Mouse (Mus musculus) neural tube, embryonic 14.5 days (tissue): ENCODE measurements around the gene Fgd3. TPM values are rescaled to one million over a fixed set of nuclear protein-coding genes. Genes with fewer than 3 reads are reported as not detected.

Source experiments
- ATAC-seq: fragments of 200-750 bp; cut with Nextera tagmentation; 2 replicates; pipeline ENCODE4 v1.8.0; 2017; ENCODE audit warnings: low read depth, mild to moderate bottlenecking, moderate TSS enrichment, moderate library complexity
- H3K27ac ChIP-seq: fragments of 300-500 bp; sonication (generic); 2 replicates; pipeline ENCODE4 v1.5.1; 2014; ENCODE audit warnings: low read depth, mild to moderate bottlenecking, control low read depth, low read length, moderate library complexity, mixed read lengths
- H3K27me3 ChIP-seq: fragments of 300-500 bp; sonication (generic); 2 replicates; pipeline ENCODE4 v1.6.1; 2014; ENCODE audit warnings: low read length; ENCODE audit not compliant: control insufficient read depth, insufficient read depth
- H3K36me3 ChIP-seq: fragments of 300-500 bp; sonication (generic); 2 replicates; pipeline ENCODE4 v1.6.1; 2014; ENCODE audit warnings: low read length, mixed read lengths; ENCODE audit not compliant: control insufficient read depth, insufficient read depth
- H3K4me1 ChIP-seq: fragments of 300-500 bp; sonication (generic); 2 replicates; pipeline ENCODE4 v1.6.1; 2014; ENCODE audit warnings: low read length; ENCODE audit not compliant: control insufficient read depth, insufficient read depth
- H3K4me2 ChIP-seq: fragments of 300-500 bp; sonication (generic); 2 replicates; pipeline ENCODE4 v1.6.1; 2014; ENCODE audit warnings: mild to moderate bottlenecking, low read depth, low read length, control low read depth
- H3K4me3 ChIP-seq: fragments of 300-500 bp; sonication (generic); 2 replicates; pipeline ENCODE4 v1.5.1; 2014; ENCODE audit warnings: low read depth, low read length, control low read depth, mixed read lengths
- H3K9ac ChIP-seq: fragments of 300-500 bp; sonication (generic); replicated peaks from 2 replicates; pipeline ENCODE4 v1.6.1; 2014; ENCODE audit warnings: low read depth, mild to moderate bottlenecking, control low read depth, low read length, mixed read lengths
- H3K9me3 ChIP-seq: fragments of 300-500 bp; sonication (generic); 2 replicates; pipeline ENCODE4 v1.6.1; 2016; ENCODE audit warnings: low read length; ENCODE audit not compliant: control insufficient read depth
- WGBS: fragments of 180-500 bp; shearing (Covaris S2); extraction: QIAGEN DNeasy Blood & Tissue Kit; methylation state at CpG from one replicate; pipeline ENCODE4 v1.1.7; 2014; 5-methylcytosine and 5-hydroxymethylcytosine counted together
- polyA plus RNA-seq: library from polyadenylated mRNA; unstranded; fragments of >200 nt; fragmentation: Nextera tagmentation; extraction: Ambion mirVana; gene quantifications from 2 replicates; pipeline ENCODE4 v1.2.1, GENCODE M21; 2014

Gene Fgd3
- polyA plus RNA-seq, result 2.2 and 2.4 TPM in 2 replicates

DNA sequence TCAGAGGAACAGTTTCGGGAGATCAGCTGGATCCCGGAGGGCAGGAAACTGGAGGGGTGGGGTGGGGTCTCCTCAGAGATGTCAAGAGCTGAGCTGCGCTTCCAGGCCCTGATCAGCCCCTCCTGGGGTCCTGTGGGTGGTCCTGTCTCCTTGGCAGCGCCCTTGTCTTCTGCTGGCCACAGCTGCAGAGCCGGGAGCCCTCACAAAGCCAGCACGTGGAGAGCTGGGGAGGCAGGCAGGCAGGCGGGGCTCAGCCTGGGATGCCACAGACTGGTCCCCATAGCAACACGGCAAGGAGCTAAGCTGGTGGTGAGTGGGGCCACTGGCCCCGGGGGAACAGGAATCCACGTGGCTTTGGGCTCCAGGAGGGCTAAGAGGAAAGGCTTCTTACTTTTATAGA is at the start of gene Fgd3:
Gene Fgd3, minus strand, starts transcription at position 272 of the 400 bp plus-strand sequence.
- peak within 1 kb of the TSS; percentile 37 for H3K4me2 ChIP-seq
- peak within 1 kb of the TSS; percentile 8; the same call in 1 of the 2 replicates for H3K9ac ChIP-seq
- 1% methylated on average over 10 of the region's 10 CpGs for WGBS
- H3K27me3 ChIP-seq, result no peaks in the 10 kb centered on the region
- peak within 1 kb of the TSS; percentile 24; the same call in 1 of the 2 replicates for H3K27ac ChIP-seq
- peaks cover 16% of the 10 kb centered on the region for H3K4me1 ChIP-seq
- no peaks in the 10 kb centered on the region for H3K36me3 ChIP-seq
- peak; percentile 96 for ATAC-seq
- H3K9me3 ChIP-seq, result no peaks in the 10 kb centered on the region
- peak within 1 kb of the TSS; percentile 13 for H3K4me3 ChIP-seq

DNA sequence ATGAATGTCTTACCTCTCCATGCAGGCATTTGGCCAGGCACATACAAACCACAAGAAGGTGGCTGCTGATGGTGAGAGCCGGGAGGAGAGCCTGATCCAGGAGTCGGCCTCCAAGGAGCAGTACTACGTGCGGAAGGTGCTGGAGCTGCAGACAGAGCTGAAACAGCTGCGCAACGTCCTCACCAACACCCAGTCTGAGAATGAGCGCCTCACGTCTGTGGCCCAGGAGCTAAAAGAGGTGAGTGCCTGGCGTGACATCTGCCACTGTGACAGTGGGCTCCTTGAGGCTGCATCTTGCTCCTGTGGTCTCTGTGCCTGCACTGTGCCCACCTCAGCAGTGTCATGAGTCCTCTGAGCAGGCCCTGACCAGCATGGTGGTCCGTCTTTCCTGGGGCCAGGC is 49.3 kb upstream of the Fgd3 start:
- Histone ChIP-seq H3K27ac (no peak overlapping the region), H3K9me3 (no peaks in the 10 kb centered on the region), H3K4me2 (no peak overlapping the region), H3K27me3 (no peaks in the 10 kb centered on the region), H3K9ac (no peak overlapping the region), H3K36me3 (peaks cover 13% of the 10 kb centered on the region; the same call in 1 of the 2 replicates), H3K4me1 (peaks cover 3% of the 10 kb centered on the region; the same call in 1 of the 2 replicates), H3K4me3 (no peak overlapping the region)
- WGBS, result 96% methylated on average over 10 of the region's 10 CpGs
- no peak for ATAC-seq

DNA sequence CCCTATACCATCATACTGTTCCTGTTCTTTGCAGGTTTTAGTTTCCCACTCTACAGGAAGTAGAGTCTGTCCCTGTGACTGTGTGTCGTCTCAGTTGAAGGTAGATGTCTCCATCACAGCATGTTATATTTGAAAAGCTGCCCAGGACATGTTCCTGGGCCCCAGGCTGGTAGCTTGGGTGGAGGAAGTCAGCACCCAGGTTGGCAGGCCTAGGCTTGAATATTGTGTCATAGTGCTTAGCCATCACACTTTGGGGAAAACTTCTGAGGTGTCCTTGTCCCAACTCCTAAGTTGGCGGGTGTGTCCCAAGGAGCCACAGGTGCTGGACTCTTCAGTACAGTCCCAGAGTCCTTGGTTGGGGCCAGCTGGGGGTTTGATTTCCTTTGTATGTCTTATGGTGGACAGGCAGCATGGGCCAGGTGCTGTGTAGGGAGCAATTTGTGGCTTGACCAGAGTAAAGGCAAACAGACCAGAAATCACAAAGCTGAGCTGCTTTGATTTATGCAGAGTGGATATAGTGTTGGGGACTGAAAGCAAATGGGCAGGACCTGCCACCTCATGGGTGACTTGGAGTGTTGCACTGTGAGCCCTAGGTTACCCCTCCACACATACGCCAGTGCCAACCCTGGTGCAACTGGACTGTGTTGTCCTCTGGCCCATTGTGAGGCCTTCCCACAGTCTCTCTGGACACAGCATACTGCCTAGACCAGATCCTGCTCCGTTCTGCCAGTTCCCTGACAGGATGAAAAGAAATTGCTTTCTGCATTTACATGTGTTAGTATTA is 47.7 kb upstream of the Fgd3 start:
- Histone ChIP-seq H3K4me3 (no peak overlapping the region), H3K4me2 (no peak overlapping the region), H3K36me3 (peaks cover 13% of the 10 kb centered on the region; the same call in 1 of the 2 replicates), H3K9ac (no peak overlapping the region), H3K27ac (no peak overlapping the region), H3K4me1 (peaks cover 3% of the 10 kb centered on the region; the same call in 1 of the 2 replicates), H3K9me3 (no peaks in the 10 kb centered on the region), H3K27me3 (no peaks in the 10 kb centered on the region)
- 78% methylated on average over 4 of the region's 4 CpGs for WGBS
- ATAC-seq, result no peak

DNA sequence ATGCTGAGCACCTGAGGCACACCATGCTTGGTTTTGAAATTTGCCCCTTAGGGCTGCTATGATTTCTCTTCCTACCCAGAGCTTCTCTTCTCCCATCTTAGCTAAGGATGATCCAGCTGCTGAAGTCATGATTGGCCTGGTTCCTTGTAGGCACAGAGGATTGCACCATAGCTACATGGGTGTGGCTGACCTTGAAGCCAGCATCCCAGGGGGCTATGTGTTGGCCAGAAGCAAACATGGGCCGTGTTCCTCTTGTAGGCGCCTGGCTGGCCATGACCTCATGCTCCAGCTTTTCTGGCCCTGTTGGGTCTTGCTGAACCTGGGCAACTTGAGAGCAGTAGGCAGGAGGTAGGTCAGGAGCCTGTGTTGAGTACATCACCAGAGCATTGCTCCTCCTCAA is 44.6 kb upstream of the Fgd3 start:
- no peaks in the 10 kb centered on the region for H3K27me3 ChIP-seq
- no peak overlapping the region for H3K4me2 ChIP-seq
- WGBS, result 84% methylated on average over 2 of the region's 2 CpGs
- no peak for ATAC-seq
- no peaks in the 10 kb centered on the region for H3K9me3 ChIP-seq
- no peak overlapping the region for H3K4me3 ChIP-seq
- 0 out of 2 replicates have a peak, but pooled peaks cover 6% of the 10 kb centered on the region for H3K4me1 ChIP-seq
- no peak overlapping the region for H3K9ac ChIP-seq
- peaks cover 1% of the 10 kb centered on the region; the same call in 1 of the 2 replicates for H3K36me3 ChIP-seq
- H3K27ac ChIP-seq, result no peak overlapping the region

DNA sequence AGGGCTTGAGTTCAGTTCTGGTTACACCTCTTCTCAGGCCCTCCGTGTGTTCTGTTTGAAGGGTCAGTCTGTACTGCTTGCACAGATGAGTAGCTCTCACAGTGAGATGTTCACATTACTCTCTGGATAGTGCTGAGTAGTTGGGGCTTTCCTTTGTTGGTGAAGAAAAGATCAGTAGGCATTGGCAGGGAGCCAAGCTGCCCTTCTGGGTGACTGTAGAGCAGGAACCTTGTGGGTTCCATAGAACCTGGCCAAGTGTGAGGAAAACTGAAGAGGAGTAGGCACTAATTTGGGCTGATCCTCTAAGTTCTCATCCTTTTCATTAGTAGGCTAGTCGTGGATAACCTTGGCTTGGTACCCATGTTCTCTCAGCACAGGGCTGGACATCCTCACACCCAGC is 42.7 kb upstream of the Fgd3 start:
- H3K4me1 ChIP-seq, result 0 out of 2 replicates have a peak, but pooled peaks cover 6% of the 10 kb centered on the region
- ATAC-seq, result no peak
- no peak overlapping the region for H3K4me2 ChIP-seq
- H3K27me3 ChIP-seq, result no peaks in the 10 kb centered on the region
- H3K36me3 ChIP-seq, result no peaks in the 10 kb centered on the region
- H3K9me3 ChIP-seq, result no peaks in the 10 kb centered on the region
- no peak overlapping the region for H3K9ac ChIP-seq
- no peak overlapping the region for H3K4me3 ChIP-seq
- no peak overlapping the region for H3K27ac ChIP-seq
- WGBS, result 76% methylated on average over 2 of the region's 2 CpGs

DNA sequence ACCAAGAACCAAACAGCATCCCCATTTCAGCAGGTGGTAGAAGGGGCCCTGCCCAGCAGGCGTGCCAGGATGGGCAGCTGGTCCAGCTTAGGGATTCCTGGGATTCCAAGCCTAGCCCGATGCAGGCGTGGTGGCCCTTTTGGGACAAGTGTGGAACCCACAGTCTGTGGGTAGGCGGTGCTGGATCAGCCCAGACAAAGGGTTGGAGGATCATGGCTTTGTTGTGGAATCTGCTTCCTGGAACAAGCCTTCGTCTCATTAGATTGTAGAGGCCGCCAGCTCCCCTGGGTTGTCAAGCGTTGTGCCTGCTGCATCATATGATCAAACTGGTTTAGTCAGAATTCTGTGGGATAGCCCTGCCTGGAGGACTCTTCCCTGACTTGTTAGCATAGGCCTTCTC is 42.3 kb upstream of the Fgd3 start:
- WGBS, result 79% methylated on average over 7 of the region's 7 CpGs
- H3K27ac ChIP-seq, result no peak overlapping the region
- no peak overlapping the region for H3K4me2 ChIP-seq
- H3K4me3 ChIP-seq, result no peak overlapping the region
- no peaks in the 10 kb centered on the region for H3K9me3 ChIP-seq
- H3K4me1 ChIP-seq, result 0 out of 2 replicates have a peak, but pooled peaks cover 6% of the 10 kb centered on the region
- H3K9ac ChIP-seq, result no peak overlapping the region
- no peaks in the 10 kb centered on the region for H3K27me3 ChIP-seq
- no peaks in the 10 kb centered on the region for H3K36me3 ChIP-seq
- ATAC-seq, result no peak

DNA sequence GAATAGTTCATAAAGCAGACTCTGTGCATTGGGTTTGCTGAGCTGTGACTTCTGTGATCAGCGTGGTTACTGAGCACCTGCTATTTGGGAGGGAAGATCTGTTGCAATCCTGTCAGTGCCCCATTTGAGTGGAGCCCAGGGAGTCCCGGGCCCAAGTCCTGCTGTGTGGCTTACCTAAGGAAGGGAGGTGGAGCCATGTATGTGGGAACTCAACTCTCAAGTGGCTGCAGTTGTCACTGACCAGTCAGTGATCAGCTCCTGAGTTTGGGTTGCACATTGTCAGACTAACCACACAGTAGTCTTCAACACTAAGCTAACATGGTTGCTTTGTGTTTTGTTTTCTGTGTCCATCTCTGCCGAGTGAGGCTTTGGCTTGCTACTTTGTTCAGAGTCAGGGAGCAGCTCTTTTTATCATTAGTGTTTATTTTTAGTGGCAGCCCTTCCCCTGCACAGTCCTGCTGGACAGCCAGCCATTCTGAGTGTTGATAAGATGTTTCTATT is 40.8 kb upstream of the Fgd3 start:
- H3K27ac ChIP-seq, result no peak overlapping the region
- H3K27me3 ChIP-seq, result no peaks in the 10 kb centered on the region
- ATAC-seq, result no peak
- H3K9ac ChIP-seq, result no peak overlapping the region
- H3K4me3 ChIP-seq, result no peak overlapping the region
- H3K9me3 ChIP-seq, result no peaks in the 10 kb centered on the region
- H3K4me2 ChIP-seq, result no peak overlapping the region
- WGBS, result 45% methylated on average over 3 of the region's 3 CpGs
- no peaks in the 10 kb centered on the region for H3K36me3 ChIP-seq
- H3K4me1 ChIP-seq, result 0 out of 2 replicates have a peak, but pooled peaks cover 6% of the 10 kb centered on the region

DNA sequence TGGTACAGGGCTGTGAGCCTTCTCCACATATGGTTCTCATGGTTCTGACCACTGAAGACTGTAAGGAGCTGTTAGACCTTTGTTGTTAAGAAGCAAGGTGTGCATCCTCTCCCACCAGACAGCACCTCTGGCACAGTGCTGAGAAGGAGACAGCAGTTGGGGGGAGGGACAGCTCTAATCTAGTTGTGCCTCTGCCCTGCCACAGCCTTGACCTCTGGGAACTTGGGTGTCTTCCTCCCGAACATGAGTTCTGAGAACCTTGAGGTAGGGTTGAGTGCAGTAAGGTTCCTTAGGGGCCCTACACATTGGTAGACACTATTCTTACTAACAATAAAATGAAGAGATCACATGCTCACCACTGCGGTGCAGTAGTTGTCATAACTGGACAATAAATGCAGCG is 38.1 kb upstream of the Fgd3 start:
- 89% methylated on average over 3 of the region's 3 CpGs for WGBS
- H3K9me3 ChIP-seq, result no peaks in the 10 kb centered on the region
- H3K4me3 ChIP-seq, result no peak overlapping the region
- ATAC-seq, result no peak
- no peaks in the 10 kb centered on the region for H3K36me3 ChIP-seq
- H3K27me3 ChIP-seq, result no peaks in the 10 kb centered on the region
- H3K9ac ChIP-seq, result no peak overlapping the region
- H3K4me2 ChIP-seq, result no peak overlapping the region
- H3K27ac ChIP-seq, result no peak overlapping the region
- 0 out of 2 replicates have a peak, but pooled peaks cover 6% of the 10 kb centered on the region for H3K4me1 ChIP-seq

DNA sequence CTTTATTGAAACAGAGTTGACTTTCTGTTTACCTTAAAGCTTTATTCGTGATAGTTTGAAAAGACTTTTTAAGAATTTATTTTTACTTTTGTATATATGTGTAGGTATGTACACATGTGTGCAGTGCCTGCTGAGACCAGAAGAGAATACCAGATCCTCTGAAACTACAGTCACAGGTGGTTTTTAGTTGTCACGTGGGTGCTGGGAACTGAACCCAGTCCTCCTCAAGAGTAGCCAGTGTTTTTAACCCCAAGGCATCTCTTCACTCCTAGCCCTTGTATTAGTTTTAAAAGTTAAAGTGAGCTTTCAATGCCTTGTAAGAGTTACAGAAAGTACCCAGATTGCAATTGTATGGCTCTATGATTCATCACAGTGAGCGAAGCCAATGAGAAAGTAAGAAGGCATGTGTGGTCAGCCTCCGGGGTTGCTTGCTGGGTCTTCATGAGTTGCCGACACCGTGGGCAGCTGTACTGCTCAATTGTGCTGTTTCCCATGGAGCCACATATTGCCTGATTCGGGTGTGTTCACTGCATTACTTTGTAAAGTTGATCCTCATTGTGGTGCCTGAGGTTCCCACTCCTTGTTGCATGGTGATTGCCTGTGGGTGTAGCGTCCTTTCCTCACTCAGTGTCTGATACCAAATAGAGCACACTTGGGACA is 37.4 kb upstream of the Fgd3 start:
- H3K27ac ChIP-seq, result no peak overlapping the region
- H3K27me3 ChIP-seq, result no peaks in the 10 kb centered on the region
- no peak overlapping the region for H3K9ac ChIP-seq
- no peaks in the 10 kb centered on the region for H3K9me3 ChIP-seq
- peaks cover 8% of the 10 kb centered on the region; the same call in 1 of the 2 replicates for H3K4me1 ChIP-seq
- H3K36me3 ChIP-seq, result no peaks in the 10 kb centered on the region
- no peak for ATAC-seq
- H3K4me2 ChIP-seq, result no peak overlapping the region
- H3K4me3 ChIP-seq, result no peak overlapping the region
- 93% methylated on average over 8 of the region's 8 CpGs for WGBS
